24 mouse cellular contexts compared by ENCODE assay signal in the genomic region with DNA sequence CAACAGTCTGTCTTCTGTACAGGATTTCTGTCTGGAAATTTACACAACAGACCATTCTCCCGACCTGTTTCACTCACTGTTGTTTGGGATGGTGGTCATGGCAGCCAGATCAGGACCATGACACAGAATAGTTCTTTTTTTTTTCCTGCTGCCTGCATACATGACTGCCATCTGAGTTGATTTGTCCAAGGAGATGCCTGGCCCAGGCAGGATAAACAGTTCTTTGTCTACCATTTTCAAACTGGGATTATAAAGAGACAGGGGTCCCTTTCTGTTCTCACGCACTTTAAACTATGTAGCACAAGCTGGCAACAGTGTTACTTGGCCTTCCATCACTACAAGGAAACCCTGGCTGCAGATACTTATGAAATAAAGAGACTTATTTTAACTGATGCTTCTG.
"Had no signal": no experiment of that assay in that cellular context is flagged by ENCODE, and none has a peak within 500 bp of the region (broad histone marks: within the 10 kb centered on the region; RNA-seq: fewer than 3 reads in every experiment).

No protein-coding gene starts in this region.

- H3K4me1 ChIP-seq: limb, embryonic 10.5 days; limb, embryonic 13.5 days; liver, embryonic 15.5 days; lung, embryonic 15.5 days; neural tube, embryonic 13.5 days had no signal

- H3K4me2 ChIP-seq: limb, embryonic 13.5 days; liver, embryonic 15.5 days; lung, embryonic 15.5 days; midbrain, embryonic 11.5 days; neural tube, embryonic 13.5 days had no signal

- H3K9ac ChIP-seq: limb, embryonic 13.5 days; liver, embryonic 12.5 days; liver, embryonic 15.5 days; lung, embryonic 15.5 days; neural tube, embryonic 13.5 days had no signal

- DNase-seq: kidney, adult 2 months; kidney, postnatal 25 days; layer of hippocampus, adult 9-11 months; liver; lung, adult 18-20 months; lung, postnatal 10 days; lung, postnatal 36 days; right cerebral cortex, adult 18-20 months; right cerebral cortex, postnatal 14 days; right cerebral cortex, postnatal 4 days; thymus, adult 2 months; thymus, postnatal 14 days; thymus, postnatal 4 days had no signal

- H3K4me3 ChIP-seq: layer of hippocampus, adult 2 months; limb, embryonic 10.5 days; limb, embryonic 13.5 days; liver, embryonic 12.5 days; liver, embryonic 15.5 days; lung, embryonic 15.5 days; myocyte; neural tube, embryonic 13.5 days had no signal

- H3K9me3 ChIP-seq: limb, embryonic 10.5 days; liver, embryonic 12.5 days; liver, embryonic 15.5 days; lung, embryonic 15.5 days had no signal

- H3K27ac ChIP-seq: kidney, postnatal 0 days; layer of hippocampus, adult 2 months; limb, embryonic 10.5 days; limb, embryonic 13.5 days; liver, embryonic 12.5 days; liver, embryonic 15.5 days; lung, embryonic 15.5 days; neural tube, embryonic 13.5 days; stomach, postnatal 0 days had no signal

- H3K27me3 ChIP-seq: limb, embryonic 13.5 days; liver, embryonic 12.5 days; liver, embryonic 15.5 days; lung, embryonic 15.5 days; neural tube, embryonic 13.5 days had no signal

- H3K36me3 ChIP-seq: limb, embryonic 10.5 days; limb, embryonic 13.5 days; liver, embryonic 12.5 days; liver, embryonic 15.5 days; lung, embryonic 15.5 days; neural tube, embryonic 13.5 days had no signal
